Mouse (Mus musculus): ENCODE data around the gene Sec23b. TPM values are rescaled to one million over a fixed set of nuclear protein-coding genes. Genes with fewer than 3 reads are reported as not detected.

The Sec23b gene
- total RNA-seq (2014; rRNA removed), result 73.3 and 85.9 TPM in 2 replicates
- polyA plus RNA-seq (2015; fragmentation: Nextera tagmentation; extraction: Ambion mirVana), result 61.5 and 64.9 TPM in 2 replicates

DNA sequence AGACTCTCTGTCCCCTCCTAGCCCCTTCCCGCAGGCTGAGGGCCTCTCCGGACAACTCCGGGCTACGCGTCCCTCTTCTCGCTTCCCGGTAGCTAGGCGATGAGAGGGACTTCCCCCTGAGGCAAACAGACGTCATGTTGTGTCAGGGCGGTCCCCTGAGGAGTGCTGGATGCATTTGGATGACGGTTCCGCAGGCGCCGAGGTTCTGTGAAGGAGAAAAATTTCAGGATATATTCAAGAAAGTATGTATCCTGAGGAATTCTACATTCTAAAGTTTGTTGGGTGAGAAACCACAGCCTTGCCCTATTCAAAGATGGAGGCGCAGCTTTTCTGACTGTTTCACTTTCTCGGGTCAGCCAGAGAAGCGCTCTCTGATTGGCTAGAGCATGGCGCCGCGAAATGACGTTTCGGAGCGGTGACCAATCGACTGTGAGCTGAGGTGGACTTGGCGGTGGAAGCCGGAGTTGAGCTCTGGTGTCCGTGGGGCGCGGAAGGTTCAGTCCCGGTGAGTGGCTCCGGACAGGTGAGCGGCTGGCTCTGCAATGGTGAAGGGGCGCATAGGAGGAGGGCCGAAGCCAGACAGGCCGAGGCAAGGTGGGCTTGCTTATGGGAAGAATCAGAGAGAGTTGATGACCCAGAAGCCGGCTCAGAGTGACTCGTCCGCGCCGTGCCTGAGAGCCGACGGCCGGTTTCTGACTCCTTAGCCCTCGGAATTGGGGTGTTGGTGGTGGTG is at the start of gene Sec23b:
Gene Sec23b, plus strand, starts transcription at position 410 of the 733 bp plus-strand sequence.
- ATAC-seq (peak; percentile 98), DNase-seq (ENCODE audit: low spot score) (peak; percentile 98)
- Histone ChIP-seq H3K9ac (replicated peaks; ENCODE audit: low read length) (peak within 1 kb of the TSS; percentile 58), H3K4me2 (ENCODE audit: low read depth, low read length) (peak within 1 kb of the TSS; percentile 81), H3K4me3 (ENCODE audit: low read length) (peak within 1 kb of the TSS; percentile 83), H3K27ac (peak within 1 kb of the TSS; percentile 90), H3K9me3 (ENCODE audit: low read length) (no peaks in the 10 kb centered on the region), H3K27me3 (ENCODE audit: insufficient read depth, low read length) (no peaks in the 10 kb centered on the region), H3K4me1 (ENCODE audit: insufficient read depth, low read length) (peaks cover 6% of the 10 kb centered on the region), H3K36me3 (ENCODE audit: insufficient read depth, low read length) (no peaks in the 10 kb centered on the region)
- TF ChIP-seq CTCF (IDR thresholded peaks at IDR 0.05; ENCODE audit: low read depth), result no peak; the same call in 1 of the 2 replicates
- under 1% methylated on average over 44 of the region's 44 CpGs for WGBS

DNA sequence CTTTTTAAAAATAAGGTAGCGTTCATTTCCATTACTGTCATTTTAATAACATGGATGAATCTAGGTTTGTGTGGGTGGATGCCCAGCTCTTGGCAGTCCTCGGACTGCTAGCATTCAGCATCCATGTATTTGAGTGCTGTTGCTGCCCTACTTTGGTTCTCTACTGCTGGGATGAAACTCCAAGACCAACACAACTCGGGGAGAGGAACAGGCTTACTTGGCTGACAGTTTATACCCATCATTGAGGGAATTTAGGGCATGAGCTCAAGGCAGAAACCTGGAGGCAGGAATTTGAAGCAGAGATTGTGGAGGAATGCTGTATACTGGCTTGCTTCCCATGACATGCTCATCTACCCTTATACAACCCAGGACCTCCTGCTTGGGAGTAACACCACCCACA is 41.4 kb upstream of the Sec23b start:
- no peak for TF ChIP-seq CTCF (IDR thresholded peaks at IDR 0.05; ENCODE audit: low read depth)
- no peaks in the 10 kb centered on the region for H3K9me3 ChIP-seq (ENCODE audit: low read length)
- no peak overlapping the region for H3K4me2 ChIP-seq (ENCODE audit: low read depth, low read length)
- H3K4me1 ChIP-seq (ENCODE audit: insufficient read depth, low read length), result no peaks in the 10 kb centered on the region
- no peak overlapping the region for H3K4me3 ChIP-seq (ENCODE audit: low read length)
- peaks cover 16% of the 10 kb centered on the region; the same call in 1 of the 2 replicates for H3K36me3 ChIP-seq (ENCODE audit: insufficient read depth, low read length)
- DNase-seq (ENCODE audit: low spot score) (no peak), ATAC-seq (no peak)
- 83% methylated on average over 3 of the region's 3 CpGs for WGBS
- no peak overlapping the region for H3K27ac ChIP-seq
- no peak overlapping the region for H3K9ac ChIP-seq (replicated peaks; ENCODE audit: low read length)
- H3K27me3 ChIP-seq (ENCODE audit: insufficient read depth, low read length), result no peaks in the 10 kb centered on the region

DNA sequence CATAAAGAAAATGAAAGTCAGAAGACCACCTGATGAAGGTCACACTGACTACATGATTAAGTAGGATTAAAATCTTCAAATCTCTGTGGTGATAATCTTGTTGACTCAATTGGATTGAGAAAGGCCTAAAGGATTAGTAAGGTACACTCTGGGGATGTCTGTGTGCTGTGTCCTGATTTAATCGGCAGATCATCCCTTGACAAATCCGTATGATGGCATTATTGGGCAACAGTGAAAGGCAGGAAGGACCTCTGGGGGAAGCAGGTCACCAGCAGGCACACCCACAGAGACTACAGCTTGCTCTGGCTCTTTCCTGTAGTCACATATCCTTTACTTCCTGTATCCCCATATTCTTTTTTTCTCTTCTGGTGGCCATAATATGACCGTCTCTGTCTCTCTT is 36.3 kb upstream of the Sec23b start:
- H3K4me3 ChIP-seq (ENCODE audit: low read length), result no peak overlapping the region
- H3K27me3 ChIP-seq (ENCODE audit: insufficient read depth, low read length), result no peaks in the 10 kb centered on the region
- ATAC-seq (no peak), DNase-seq (ENCODE audit: low spot score) (no peak)
- H3K9ac ChIP-seq (replicated peaks; ENCODE audit: low read length), result no peak overlapping the region
- no peak overlapping the region for H3K4me2 ChIP-seq (ENCODE audit: low read depth, low read length)
- 73% methylated on average over 3 of the region's 3 CpGs for WGBS
- no peak overlapping the region for H3K27ac ChIP-seq
- no peak for TF ChIP-seq CTCF (IDR thresholded peaks at IDR 0.05; ENCODE audit: low read depth)
- H3K4me1 ChIP-seq (ENCODE audit: insufficient read depth, low read length), result no peaks in the 10 kb centered on the region
- peaks cover 27% of the 10 kb centered on the region; the same call in 1 of the 2 replicates for H3K36me3 ChIP-seq (ENCODE audit: insufficient read depth, low read length)
- no peaks in the 10 kb centered on the region for H3K9me3 ChIP-seq (ENCODE audit: low read length)

DNA sequence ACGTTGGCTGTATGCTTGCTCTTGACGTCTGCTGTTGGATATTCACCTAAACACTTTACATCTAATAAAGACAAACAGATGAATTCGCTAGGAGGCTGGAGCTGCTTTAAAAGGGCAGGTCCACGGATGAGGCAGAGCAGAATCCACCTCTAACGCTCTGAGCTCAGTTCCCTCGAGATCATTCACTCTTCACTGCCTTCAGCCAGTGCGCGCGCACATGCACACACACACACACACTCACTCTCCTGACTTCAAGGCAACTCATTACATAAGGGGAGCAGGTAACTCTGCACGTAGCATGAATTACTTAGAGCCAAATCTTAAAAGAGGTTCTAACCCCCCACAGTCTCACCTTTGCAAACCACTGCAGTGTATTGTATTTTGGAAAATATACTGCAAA is 30.2 kb upstream of the Sec23b start:
- Histone ChIP-seq H3K9me3 (ENCODE audit: low read length) (no peaks in the 10 kb centered on the region), H3K9ac (replicated peaks; ENCODE audit: low read length) (peak overlapping the region; percentile 93), H3K4me1 (ENCODE audit: insufficient read depth, low read length) (peaks cover 5% of the 10 kb centered on the region; the same call in 1 of the 2 replicates), H3K4me2 (ENCODE audit: low read depth, low read length) (peak overlapping the region; percentile 88), H3K27ac (0 out of 2 replicates have a peak overlapping the region, but pooled peaks have one; percentile 97), H3K27me3 (ENCODE audit: insufficient read depth, low read length) (no peaks in the 10 kb centered on the region), H3K36me3 (ENCODE audit: insufficient read depth, low read length) (peaks cover 7% of the 10 kb centered on the region; the same call in 1 of the 2 replicates), H3K4me3 (ENCODE audit: low read length) (peak overlapping the region; percentile 98)
- DNase-seq (ENCODE audit: low spot score) (peak; percentile 60), ATAC-seq (0 out of 2 replicates have a peak, but pooled peaks have one; percentile 10)
- 47% methylated on average over 10 of the region's 10 CpGs for WGBS
- no peak for TF ChIP-seq CTCF (IDR thresholded peaks at IDR 0.05; ENCODE audit: low read depth)

DNA sequence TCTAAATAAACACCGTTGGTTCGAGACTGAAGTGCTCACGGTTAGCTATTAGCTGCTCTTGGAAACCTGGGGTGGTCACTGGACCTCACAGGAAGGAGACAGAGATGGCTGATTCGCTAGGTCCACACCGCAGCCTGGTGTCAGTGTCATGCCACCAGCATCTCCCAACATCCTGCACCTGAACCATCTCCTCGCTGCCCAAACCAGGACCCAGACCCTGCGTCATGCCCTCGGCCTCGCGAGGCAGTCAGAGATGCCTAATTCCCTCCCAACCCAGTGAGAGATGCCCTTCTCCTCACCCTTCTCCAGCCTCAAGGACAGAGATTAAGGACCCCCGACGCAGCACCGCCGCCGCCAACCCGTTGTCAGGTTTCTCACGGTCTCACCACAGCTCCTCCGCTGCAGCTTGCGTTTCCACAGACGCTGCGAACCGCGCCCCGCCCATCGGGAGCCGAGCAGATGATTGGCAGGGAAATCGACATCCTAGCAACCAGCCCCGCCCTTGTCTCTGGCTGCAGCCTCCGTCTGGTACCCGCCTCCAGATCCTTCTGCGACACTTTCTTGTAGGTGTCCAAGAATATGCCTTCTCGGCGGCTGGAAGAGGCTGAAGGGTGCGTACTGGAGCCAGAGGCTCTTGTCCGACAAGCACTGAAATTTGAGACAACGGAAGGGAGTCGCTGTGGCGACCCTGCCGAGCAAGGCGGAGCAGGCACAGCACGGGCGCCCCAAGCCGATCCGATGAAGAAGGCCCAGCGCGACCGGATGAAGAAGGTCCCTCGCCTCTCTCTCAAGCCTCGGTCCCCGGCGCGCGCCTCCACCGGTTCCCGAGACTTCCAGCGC is 28.8 kb upstream of the Sec23b start, which contains the start of the genes Dzank1 and Polr3f:
Gene Dzank1, minus strand, starts transcription at position 434 of the 840 bp plus-strand sequence.
Gene Polr3f, plus strand, starts transcription at position 738 of the 840 bp plus-strand sequence.
- peak within 1 kb of the TSS; percentile 97 for H3K27ac ChIP-seq
- H3K4me2 ChIP-seq (ENCODE audit: low read depth, low read length), result peak within 1 kb of the TSS; percentile 88
- peak within 1 kb of the TSS; percentile 93 for H3K9ac ChIP-seq (replicated peaks; ENCODE audit: low read length)
- peak; percentile 98 for ATAC-seq
- under 1% methylated on average over 55 of the region's 56 CpGs for WGBS
- H3K4me3 ChIP-seq (ENCODE audit: low read length), result peak within 1 kb of the TSS; percentile 98
- H3K9me3 ChIP-seq (ENCODE audit: low read length), result no peaks in the 10 kb centered on the region
- H3K36me3 ChIP-seq (ENCODE audit: insufficient read depth, low read length), result peaks cover 4% of the 10 kb centered on the region; the same call in 1 of the 2 replicates
- H3K4me1 ChIP-seq (ENCODE audit: insufficient read depth, low read length), result peaks cover 5% of the 10 kb centered on the region; the same call in 1 of the 2 replicates
- DNase-seq (ENCODE audit: low spot score), result peak; percentile 98
- H3K27me3 ChIP-seq (ENCODE audit: insufficient read depth, low read length), result no peaks in the 10 kb centered on the region
- peak; percentile 19; the same call in 1 of the 2 replicates for TF ChIP-seq CTCF (IDR thresholded peaks at IDR 0.05; ENCODE audit: low read depth)

DNA sequence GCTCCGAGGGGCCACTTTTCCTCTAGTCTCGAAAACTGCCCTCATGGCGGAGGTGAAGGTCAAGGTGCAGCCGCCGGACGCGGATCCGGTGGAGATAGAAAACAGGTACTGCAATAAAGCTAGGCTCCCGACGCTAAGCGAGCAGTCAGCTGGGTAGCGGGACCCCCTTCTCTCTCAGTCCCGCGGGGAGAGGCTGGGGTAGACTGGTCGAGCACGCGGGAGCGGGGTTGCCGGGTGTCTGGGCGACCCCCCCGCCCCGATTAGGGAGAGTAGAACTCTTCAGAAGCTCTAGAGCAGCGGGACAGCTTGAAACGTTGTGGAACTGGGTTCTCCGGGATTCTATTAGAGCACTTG is 28.2 kb upstream of the Sec23b start:
- no peaks in the 10 kb centered on the region for H3K9me3 ChIP-seq (ENCODE audit: low read length)
- H3K4me1 ChIP-seq (ENCODE audit: insufficient read depth, low read length), result peaks cover 5% of the 10 kb centered on the region; the same call in 1 of the 2 replicates
- H3K4me3 ChIP-seq (ENCODE audit: low read length), result peak overlapping the region; percentile 98
- peak overlapping the region; percentile 97 for H3K27ac ChIP-seq
- H3K4me2 ChIP-seq (ENCODE audit: low read depth, low read length), result peak overlapping the region; percentile 88
- peaks cover 8% of the 10 kb centered on the region; the same call in 1 of the 2 replicates for H3K36me3 ChIP-seq (ENCODE audit: insufficient read depth, low read length)
- no peak for TF ChIP-seq CTCF (IDR thresholded peaks at IDR 0.05; ENCODE audit: low read depth)
- ATAC-seq (peak; percentile 44), DNase-seq (ENCODE audit: low spot score) (no peak)
- no peaks in the 10 kb centered on the region for H3K27me3 ChIP-seq (ENCODE audit: insufficient read depth, low read length)
- H3K9ac ChIP-seq (replicated peaks; ENCODE audit: low read length), result peak overlapping the region; percentile 93
- WGBS, result under 1% methylated on average over 25 of the region's 25 CpGs

All from hindbrain, postnatal 0 days (tissue).